Mouse (Mus musculus) embryonic stem cell, embryonic (primary cell): Measurements from ENCODE around the gene Cabp4.

Experiments used
- CTCF ChIA-PET, 4 experiments: fragments of 300-600 bp in 2 of 4; fragments of 350-600 bp in 2 of 4; sonication (Branson Sonifier 250); formaldehyde crosslinking; loops; one replicate each; lab custom pipeline; 2022; ENCODE audit warnings: inconsistent platforms in 2 of 4; lab: Charles Lee
- POLR2A ChIA-PET, 4 experiments: fragments of 300-600 bp in 2 of 4; fragments of 350-600 bp in 2 of 4; sonication (Branson Sonifier 250); formaldehyde crosslinking; loops; one replicate each; lab custom pipeline; 2022; ENCODE audit warnings: antibody characterized with exemption in 4 of 4, inconsistent platforms in 1 of 4; lab: Charles Lee

The Cabp4 gene

DNA sequence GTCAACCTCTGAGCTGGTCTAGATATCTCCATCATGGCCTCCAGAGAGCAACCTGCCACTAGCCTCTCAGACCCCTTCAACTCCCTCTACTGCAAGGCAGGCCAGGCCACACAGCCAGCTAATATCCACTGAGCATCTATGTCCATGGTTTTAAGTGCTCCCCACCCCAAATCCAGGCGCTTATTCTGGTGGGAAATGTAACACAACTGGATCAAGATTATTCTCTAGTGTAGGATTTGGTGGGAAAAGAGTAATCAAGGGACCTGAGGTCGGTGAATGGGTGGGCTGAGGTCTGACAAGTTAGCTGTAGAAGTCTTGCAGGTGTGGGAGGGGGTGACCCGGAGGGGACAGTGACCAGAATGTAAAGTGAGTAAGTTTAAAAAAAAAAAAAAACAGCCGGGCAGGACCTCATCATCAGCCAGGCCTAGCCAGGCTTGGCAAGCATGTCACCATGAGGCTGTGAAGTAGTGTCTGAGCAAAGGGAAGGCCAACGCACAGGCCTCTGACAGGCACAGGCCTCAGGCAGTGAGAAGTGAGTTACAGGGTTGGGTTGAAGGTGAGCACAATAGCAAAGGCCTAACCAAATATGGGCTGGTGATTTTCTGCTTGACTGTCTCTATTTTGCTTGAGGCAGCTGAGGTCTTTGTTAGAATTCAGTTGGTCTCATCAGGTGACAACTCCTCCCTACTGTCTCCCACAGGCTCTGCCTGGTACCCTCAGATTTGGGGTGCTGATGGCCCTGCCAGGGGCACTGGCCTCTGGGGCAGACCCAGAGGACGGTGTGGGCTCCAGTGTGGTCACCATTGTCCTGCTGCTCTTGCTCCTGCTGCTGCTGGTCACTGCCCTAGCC is 11.6 kb upstream of the Cabp4 start:
- ChIA-PET POLR2A (interaction anchor here (0.6 to 4.1 kb wide), 26 partner anchors 8 to 209 kb away, joined by 3 to 20 read pairs (median 4); partner anchors contain the start of genes Cdk2ap2 (in 2 of the 4), Rps6kb2 (in 2 of the 4), Aip (in 1 of the 4) and Gpr152 (in 1 of the 4)), CTCF (interaction anchor here in 3 of 4 experiments (0.5 to 1.5 kb wide), 6 partner anchors 14 to 182 kb away, joined by 3 to 6 read pairs (median 4); partner anchors contain the start of gene Ppp1ca (in 1 of the 3))

DNA sequence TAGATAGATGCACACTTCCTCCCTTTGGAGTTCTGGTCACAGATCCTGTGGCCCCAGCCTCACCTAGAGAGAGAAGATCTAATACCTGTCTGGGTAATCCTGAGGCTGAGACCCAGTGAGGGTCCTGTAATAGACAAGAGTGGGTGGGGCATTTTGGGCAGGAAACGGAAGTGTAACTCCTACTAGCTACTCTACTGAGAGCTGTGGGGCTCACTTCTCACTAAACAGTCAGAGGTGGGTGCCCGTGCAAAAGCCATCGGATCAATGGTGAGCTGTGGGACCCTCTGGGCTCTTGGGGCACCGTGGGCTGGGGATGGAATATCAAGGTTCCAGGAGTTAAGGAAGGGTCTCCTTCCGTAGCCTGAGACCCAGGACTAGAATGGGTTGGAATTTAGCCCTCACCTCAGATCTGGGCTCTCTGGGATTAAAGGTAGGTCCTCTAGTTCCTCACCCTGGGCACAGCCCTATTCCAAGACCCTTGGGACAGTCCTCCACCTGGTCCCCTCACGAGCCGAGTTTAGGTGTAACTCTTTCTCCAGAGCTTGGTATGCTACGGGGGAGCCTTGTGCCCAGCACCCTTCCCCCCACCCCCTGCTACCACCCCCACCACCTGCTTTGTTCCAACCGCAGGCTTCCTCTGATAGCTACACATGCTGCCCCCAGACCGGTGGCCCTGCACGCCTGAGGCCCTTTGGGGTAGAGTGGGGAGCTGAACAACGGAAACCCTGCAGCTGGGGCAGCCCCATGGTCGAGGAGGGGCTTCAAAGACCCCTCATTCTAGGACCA is 10.8 kb upstream of the Cabp4 start:
- CTCF ChIA-PET: interaction anchor here (0.5 to 1.5 kb wide), 8 partner anchors 15 to 181 kb away, joined by 3 to 11 read pairs (median 4); partner anchors contain the start of gene Ppp1ca (in 1 of the 4)

DNA sequence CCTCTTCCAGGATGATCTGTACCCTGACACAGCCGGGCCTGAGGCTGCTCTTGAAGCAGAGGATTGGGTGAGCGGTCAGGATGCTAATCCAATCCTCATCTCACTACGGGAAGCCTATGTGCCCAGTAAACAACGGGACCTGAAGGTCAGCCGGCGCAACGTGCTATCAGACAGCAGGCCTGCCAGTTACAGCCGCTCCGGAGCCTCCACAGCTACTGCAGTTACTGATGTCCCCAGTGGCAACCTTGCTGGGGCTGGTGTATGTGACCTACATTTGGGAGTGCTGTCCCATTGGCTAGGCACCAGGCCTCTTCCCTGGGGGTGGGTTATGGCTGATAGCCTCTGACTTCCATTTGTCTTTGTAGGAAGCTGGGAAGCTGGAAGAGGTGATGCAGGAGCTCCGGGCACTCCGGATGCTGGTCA is 9.4 kb upstream of the Cabp4 start, which contains the start of gene Ptprcap:
Gene Ptprcap, plus strand, starts transcription at position 373 of the 423 bp plus-strand sequence.
- ChIA-PET CTCF (interaction anchor here in 1 of 4 experiments (0.7 kb wide), 2 partner anchors 15 to 39 kb away, joined by 3 to 4 read pairs; no protein-coding TSS in a partner anchor), POLR2A (interaction anchor here (0.7 to 4.1 kb wide), 15 partner anchors 8 to 111 kb away, joined by 3 to 20 read pairs (median 6); partner anchors contain the start of genes Rps6kb2 (in 3 of the 4), Cdk2ap2 (in 1 of the 4), Ppp1ca (in 1 of the 4) and Rad9a (in 1 of the 4))

More for the DNA sequence above, 10.8 kb upstream of the Cabp4 start:
- POLR2A ChIA-PET: interaction anchor here (0.6 to 4.1 kb wide), 25 partner anchors 8 to 208 kb away, joined by 3 to 20 read pairs (median 5); partner anchors contain the start of genes Rps6kb2 (in 3 of the 4), Aip (in 1 of the 4), Cdk2ap2 (in 1 of the 4) and Gpr152 (in 1 of the 4)

DNA sequence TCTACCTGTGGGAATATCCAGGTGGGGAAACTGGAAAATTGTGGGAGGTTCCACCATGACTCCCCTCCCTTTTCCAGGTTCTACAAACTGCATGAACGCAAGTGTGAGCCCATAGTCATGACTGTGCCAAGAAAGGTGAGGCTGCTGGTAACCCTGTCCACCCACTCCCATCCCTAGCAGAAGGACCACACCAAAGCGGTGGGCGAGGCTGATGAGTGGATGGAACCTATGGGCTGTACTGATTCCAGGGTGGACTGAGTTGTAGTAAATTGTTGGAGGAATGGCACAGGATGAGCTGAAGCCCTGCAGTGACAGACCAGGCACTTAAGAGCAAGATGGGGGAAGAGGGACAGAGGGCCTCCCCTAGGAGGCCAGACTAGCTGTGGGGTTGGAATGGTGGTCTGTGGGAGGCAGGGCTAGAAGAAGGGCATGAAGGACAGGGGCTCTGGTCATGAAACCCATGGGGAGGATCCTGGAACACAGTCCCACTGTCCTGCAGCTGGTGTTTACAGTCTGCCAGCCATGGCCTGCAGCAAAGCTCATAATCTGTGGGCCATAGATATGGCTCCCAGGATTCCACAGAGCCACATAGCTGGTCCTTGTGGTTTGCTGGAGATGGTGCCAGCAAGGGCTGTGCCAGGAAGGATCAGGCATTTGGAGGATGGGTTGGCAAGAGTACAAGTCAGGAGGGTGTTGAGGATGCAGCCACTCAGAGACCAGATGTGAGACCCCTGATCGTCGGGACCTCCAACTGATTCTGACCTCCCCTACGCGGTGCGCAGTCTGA is 8.8 kb upstream of the Cabp4 start:
- POLR2A ChIA-PET: interaction anchor here (0.5 to 4.1 kb wide), 21 partner anchors 10 to 315 kb away, joined by 3 to 17 read pairs (median 4); partner anchors contain the start of genes Rps6kb2 (in 3 of the 4), Aip (in 1 of the 4), Ppp1ca (in 1 of the 4) and Rad9a (in 1 of the 4)
- CTCF ChIA-PET: interaction anchor here in 2 of 4 experiments (0.6 to 0.7 kb wide), 2 partner anchors 14 to 101 kb away, joined by 3 to 4 read pairs; no protein-coding TSS in a partner anchor

DNA sequence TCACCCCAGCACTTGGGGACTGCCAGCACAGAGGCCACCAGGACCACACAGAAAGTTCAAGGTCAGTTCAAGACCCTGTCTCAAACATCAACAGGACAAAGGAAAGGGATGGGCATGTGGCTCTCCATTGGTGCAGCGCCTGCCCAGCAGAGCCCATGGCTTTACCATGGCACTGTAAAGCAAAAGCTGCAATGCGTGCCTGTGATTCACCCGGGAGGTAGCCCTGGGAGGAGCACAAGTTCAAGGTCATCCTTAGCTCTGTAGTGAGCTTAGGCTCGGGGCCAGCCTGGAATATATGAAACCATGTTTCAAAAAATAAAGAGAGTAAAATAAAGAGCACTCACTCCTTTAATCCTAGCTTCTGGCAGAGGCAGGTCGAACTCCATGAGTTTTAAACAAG is 8.1 kb upstream of the Cabp4 start:
- POLR2A ChIA-PET: interaction anchor here in 3 of 4 experiments (0.5 to 2.8 kb wide), 18 partner anchors 8 to 315 kb away, joined by 3 to 15 read pairs (median 4); partner anchors contain the start of genes Rps6kb2 (in 3 of the 3) and Aip (in 1 of the 3)

DNA sequence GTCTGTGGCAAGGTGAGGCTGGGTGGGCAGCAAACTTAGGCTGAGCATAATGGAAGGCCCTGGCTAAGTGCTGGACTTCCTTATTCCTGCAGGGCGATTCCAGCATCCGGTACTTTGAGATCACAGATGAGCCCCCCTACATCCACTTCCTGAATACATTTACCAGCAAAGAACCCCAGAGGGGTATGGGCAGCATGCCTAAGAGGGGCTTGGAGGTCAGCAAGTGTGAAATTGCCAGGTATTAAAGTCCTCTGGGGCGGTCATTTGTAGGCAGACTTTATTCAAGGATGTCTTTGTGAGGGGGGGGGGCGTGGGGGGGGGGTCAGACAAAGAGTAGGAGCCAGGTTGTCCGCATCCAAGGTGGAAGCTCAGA is 7.6 kb upstream of the Cabp4 start:
- POLR2A ChIA-PET: interaction anchor here in 3 of 4 experiments (0.6 to 2.8 kb wide), 21 partner anchors 8 to 55 kb away, joined by 3 to 15 read pairs (median 4); partner anchors contain the start of genes Rps6kb2 (in 3 of the 3), Aip (in 1 of the 3) and Cdk2ap2 (in 1 of the 3)
- CTCF ChIA-PET: no interaction called here

More for the DNA sequence above, 8.1 kb upstream of the Cabp4 start:
- CTCF ChIA-PET: interaction anchor here in 1 of 4 experiments (0.6 kb wide), 1 partner anchor 100 kb away, joined by 3 read pairs; no protein-coding TSS in a partner anchor

DNA sequence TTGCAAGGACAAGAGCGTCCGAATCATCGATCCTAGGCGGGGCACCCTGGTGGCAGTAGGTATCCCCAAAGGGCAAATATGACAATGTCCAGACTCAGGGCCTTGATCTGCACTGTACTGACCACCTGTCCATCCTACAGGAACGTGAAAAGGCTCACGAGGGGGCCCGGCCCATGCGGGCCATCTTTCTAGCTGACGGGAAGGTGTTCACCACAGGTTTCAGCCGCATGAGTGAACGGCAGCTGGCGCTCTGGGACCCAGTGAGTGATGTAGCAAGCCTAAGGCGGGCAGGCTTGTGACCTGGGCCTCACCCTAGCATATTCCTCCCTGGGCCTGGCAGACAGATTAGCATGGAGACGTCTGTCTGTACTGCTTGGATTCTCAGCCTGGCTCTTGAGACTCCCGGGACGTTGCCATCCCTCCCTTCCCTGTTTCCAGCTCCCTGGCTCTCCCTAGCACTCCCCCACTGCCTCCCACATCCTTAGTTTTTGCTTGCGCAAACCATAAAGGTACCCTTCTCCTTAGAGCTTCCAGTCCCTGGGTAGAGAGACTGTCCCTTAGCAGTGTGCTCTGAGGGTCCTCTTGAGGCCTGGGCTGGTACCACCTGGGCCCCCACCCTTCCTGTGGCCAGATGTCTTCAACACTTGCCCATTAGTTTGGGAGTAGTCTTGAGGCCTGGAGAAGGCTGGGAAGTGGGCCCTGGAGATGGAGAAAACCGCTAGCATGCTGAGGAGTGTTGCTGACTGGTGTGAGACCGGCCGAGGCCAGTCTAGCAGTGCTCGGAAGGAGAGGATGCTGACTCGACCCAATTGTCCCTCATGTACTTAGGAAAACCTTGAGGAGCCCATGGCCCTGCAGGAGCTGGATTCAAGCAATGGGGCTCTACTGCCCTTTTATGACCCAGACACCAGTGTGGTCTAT is 7.0 kb upstream of the Cabp4 start:
- ChIA-PET CTCF (no interaction called here), POLR2A (interaction anchor here in 3 of 4 experiments (0.5 to 2.8 kb wide), 25 partner anchors 9 to 96 kb away, joined by 3 to 15 read pairs (median 3); partner anchors contain the start of genes Ppp1ca (in 2 of the 3), Rad9a (in 2 of the 3), Rps6kb2 (in 2 of the 3) and Aip (in 1 of the 3))

DNA sequence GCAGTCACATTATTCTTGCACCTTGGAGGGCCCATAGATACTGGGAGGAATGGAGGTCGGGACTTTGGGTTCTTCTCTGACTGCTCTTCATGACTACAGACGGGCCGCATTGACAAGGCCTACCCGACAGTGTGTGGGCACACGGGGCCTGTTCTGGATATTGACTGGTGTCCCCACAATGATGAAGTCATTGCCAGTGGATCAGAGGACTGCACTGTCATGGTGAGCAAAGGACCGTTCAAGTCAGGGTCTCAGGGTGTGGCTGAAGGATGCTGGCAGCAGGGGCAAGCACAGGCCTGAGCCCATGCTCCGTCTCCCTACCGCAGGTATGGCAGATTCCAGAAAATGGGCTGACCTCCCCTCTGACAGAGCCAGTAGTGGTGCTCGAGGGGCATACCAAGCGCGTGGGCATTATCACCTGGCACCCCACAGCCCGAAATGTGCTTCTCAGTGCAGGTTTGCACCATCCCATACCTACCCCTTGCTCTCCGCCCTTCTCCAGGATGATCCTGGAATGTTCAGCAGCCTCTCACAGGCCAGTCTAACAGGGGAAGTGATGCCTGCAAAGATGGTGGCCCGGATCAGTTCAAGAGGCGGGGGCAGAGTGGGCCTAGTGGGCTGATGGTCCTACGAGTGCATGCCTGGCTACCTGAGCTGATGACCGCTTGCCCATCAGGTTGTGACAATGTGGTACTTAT is 6.1 kb upstream of the Cabp4 start:
- ChIA-PET CTCF (no interaction called here), POLR2A (interaction anchor here in 3 of 4 experiments (0.5 to 2.8 kb wide), 17 partner anchors 8 to 95 kb away, joined by 3 to 15 read pairs (median 4); partner anchors contain the start of genes Cdk2ap2 (in 2 of the 3), Ppp1ca (in 2 of the 3), Rad9a (in 2 of the 3) and Rps6kb2 (in 2 of the 3))

DNA sequence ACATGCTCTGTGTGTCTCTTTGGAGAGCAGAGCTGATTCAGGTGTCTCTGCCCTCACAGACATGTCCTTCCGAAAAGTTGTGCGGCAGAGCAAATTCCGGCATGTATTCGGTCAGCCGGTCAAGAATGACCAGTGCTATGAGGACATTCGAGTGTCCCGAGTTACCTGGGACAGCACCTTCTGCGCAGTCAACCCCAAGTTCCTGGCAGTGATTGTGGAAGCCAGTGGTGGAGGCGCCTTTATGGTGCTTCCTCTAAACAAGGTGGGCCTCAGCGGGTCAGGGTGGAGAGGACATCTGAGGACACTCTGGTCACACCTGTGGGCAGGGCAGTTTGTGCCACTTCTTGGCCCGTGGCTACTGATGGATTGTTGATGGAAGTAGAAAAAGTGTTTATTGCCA is 5.5 kb upstream of the Cabp4 start:
- ChIA-PET CTCF (no interaction called here), POLR2A (interaction anchor here in 3 of 4 experiments (0.6 to 1.2 kb wide), 11 partner anchors 13 to 203 kb away, joined by 3 to 8 read pairs (median 4); partner anchors contain the start of genes Rps6kb2 (in 2 of the 3) and Cdk2ap2 (in 1 of the 3))

DNA sequence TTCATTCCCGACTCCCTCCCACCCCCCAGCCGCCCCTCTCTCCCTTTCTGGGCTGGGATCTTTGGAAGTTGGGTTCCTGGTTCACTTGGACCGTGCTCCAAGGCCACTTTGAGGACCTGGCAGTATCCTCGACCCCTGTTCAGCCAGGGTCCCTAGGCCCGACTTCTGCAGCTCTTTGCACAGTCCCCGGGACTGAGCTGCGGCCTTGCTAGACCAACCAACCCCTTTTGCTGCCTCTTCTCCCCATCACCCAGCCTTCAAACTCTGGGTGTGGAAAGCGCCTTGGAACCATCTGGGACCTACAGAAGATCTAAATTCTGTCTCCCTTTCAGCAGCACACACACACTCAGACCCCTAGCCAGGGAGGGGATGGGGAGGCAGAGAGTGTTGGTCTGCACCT is 5.0 kb upstream of the Cabp4 start:
- POLR2A ChIA-PET: interaction anchor here in 3 of 4 experiments (0.6 to 1.2 kb wide), 13 partner anchors 13 to 203 kb away, joined by 3 to 8 read pairs (median 3); partner anchors contain the start of genes Rps6kb2 (in 2 of the 3) and Cdk2ap2 (in 1 of the 3)
- CTCF ChIA-PET: no interaction called here

DNA sequence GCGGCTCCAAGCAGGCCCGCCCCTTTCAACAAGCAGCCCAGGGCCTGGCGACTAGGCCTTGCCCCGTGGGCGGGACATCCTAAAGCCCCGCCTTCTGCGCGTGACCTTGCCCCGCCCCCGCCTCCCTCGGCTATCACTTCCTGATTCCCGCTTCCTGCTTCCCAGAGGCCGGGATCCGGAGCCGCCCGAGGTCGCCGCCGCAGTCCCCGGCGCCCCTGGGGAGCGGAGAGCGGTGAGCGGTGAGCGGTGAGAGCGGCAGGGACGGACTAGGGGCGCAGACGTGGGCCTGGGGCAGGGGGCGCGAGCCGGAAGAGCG is 4.6 kb upstream of the Cabp4 start, which contains the start of gene Coro1b:
Gene Coro1b, plus strand, starts transcription at position 129 of the 316 bp plus-strand sequence.
- ChIA-PET CTCF (no interaction called here), POLR2A (interaction anchor here in 3 of 4 experiments (0.6 to 1.2 kb wide), 12 partner anchors 14 to 202 kb away, joined by 3 to 8 read pairs (median 4); partner anchors contain the start of genes Rps6kb2 (in 2 of the 3) and Cdk2ap2 (in 1 of the 3))

DNA sequence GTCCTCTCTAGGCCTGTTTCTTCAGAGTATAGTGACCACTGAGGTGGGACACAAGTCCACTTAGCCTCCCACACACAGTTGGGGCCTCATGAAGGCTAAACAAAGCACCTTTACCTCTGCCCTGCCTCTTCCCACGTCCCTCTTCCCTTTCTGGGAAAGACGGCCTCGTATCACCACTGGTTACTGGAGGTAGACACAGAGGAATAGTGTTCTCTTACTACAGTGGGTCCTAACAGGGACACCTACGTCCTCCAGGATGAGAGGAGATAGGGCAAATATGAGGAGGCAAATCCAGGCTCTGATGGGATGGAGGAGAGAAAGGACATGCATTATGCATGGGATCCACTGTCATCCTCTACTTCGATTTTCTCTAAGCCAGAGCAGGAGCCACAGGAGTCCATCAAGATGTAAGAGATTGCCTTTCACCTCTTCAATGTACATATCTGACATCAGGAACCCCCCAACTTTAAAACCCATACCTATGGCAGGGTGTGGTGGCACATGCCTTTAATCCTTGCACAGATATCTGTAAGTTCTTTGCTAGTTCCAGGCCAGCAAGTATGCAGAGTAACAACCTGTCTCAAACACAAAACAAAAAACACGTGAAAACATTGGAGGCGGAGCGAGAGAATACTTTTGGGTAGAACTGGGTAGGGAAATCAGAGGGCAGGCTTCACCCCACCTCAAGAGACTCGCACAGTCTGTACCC is 4.1 kb upstream of the Cabp4 start:
- CTCF ChIA-PET: interaction anchor here in 1 of 4 experiments (1.1 kb wide), 1 partner anchor 59 kb away, joined by 3 read pairs; no protein-coding TSS in a partner anchor
- POLR2A ChIA-PET: interaction anchor here in 3 of 4 experiments (0.6 to 1.9 kb wide), 15 partner anchors 8 to 53 kb away, joined by 3 to 7 read pairs (median 4); partner anchors contain the start of genes Cdk2ap2 (in 2 of the 3) and Ppp1ca (in 2 of the 3)

DNA sequence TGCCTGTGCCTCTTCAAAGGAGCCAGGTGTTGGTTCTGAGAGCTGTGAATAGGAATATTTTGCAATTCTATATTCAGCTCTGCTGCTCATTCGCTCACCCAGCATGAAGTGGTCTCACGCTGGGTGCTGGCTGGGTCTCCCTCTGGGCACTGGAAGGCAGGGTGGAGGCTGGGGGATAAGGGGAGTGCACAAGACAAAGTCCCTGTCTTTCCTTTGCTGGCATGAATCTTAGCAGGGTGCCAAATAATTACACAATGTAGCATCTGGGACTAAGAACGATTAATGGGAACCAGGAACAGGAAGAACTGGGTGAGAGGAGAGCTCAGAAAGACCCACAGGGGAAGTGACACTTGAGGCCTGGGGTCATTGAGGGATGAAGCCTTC is 3.2 kb upstream of the Cabp4 start:
- ChIA-PET CTCF (interaction anchor here in 3 of 4 experiments (0.6 to 1.1 kb wide), 3 partner anchors 22 to 428 kb away, joined by 3 read pairs; no protein-coding TSS in a partner anchor), POLR2A (interaction anchor here (0.6 to 1.9 kb wide), 15 partner anchors 9 to 100 kb away, joined by 3 to 7 read pairs (median 4); partner anchors contain the start of genes Cdk2ap2 (in 2 of the 4) and Ppp1ca (in 2 of the 4))
